Mouse (Mus musculus) heart, postnatal 0 days (tissue): ENCODE data around the gene 1700028P14Rik.

ENCODE experiments used
- CTCF ChIP-seq: IDR thresholded peaks from 2 replicates; pipeline ENCODE4 v1.5.1; 2016; ENCODE audit warnings: antibody characterized with exemption, control low read depth, low read depth
- EP300 ChIP-seq: IDR thresholded peaks from 2 replicates; pipeline ENCODE4 v1.6.1; 2016; ENCODE audit warnings: antibody characterized with exemption, low read depth

- TF ChIP-seq CTCF (no peak), EP300 (no peak)
Measured at GRCm38 (mm10) chr19:23521831-23522230, 130.8 kb downstream of the 1700028P14Rik start.
